Mouse (Mus musculus): ENCODE measurements around the gene Atxn1. TPM values are rescaled to one million over a fixed set of nuclear protein-coding genes. Genes with fewer than 3 reads are reported as not detected.

Atxn1 gene
- total RNA-seq, 2 experiments from 2014 or later: 32.0 to 47.0 TPM

- DNase-seq: no peak
Measured at GRCm38 (mm10) chr13:45724507-45725259, 240.1 kb downstream of the Atxn1 start.

- DNase-seq: no peak
Measured at GRCm38 (mm10) chr13:45722885-45723284, 241.9 kb downstream of the Atxn1 start.

DNA sequence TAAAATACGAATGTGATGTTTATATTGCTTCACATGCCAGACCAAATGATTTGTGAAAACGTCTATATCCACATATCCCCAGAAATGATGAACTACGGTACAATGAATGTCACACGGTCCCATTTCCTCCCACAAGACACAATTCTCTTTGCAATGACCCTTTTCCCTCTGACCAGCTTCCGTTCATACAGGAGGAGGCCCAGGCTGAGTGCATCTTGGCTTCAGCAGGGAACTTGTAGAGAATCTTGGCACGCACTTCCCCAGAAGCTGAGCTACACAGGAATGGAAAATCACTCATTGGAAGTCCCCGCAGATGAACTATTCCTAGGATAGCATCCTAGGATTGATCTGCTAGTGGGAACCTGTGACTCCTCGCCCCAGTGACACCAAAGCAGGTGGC lies 243.2 kb downstream of the Atxn1 start:
- peak; percentile 49 for DNase-seq

- DNase-seq: no peak
Measured at GRCm38 (mm10) chr13:45718850-45719249, 246.0 kb downstream of the Atxn1 start.

DNA sequence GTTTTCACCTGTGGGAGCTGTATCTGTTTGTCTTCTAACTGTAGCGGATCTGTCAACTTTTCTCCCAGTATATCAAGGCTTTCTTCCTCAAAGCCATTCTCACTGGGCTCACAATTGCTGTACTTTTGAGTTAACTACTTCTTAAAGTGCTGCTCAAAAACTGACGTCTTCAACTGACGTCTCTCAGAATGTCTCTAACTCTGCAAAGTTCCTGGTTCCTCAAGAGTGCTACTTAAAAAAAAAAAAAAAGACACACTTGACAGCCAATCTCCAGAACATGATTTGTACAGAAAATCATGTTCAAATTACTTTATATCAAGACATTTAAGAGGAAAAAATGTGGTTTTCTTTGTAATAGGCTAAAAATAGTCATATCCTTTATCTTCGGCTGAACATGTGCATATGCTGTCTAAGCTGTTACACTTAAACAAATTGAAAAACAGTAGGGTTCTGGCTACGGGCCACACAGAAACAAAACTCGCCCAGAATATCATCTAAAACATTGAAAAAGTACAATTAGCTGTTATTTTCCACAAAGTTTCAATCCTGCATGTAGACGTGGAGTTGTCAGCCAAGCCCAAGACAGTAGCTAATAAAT lies 249.1 kb downstream of the Atxn1 start:
- DNase-seq: no peak

DNA sequence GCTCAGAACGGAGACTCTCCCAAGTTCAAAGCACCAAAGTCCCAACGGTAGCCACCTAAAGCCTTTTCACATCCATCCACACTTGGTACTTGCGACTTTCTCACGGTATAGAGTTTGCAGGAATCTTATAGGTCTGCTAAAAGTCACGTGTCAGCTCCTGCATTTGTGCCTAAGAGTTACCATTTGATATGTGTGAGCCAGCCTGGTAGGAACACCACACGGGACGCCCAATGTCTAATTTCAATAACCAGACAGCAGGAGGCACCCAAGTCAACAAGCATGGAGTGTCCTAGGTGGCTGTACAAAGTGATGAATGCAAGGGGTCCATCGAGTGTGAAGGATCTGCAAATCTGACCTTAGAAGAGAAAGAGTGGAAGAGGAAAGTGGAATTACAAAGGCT lies 254.8 kb downstream of the Atxn1 start:
- DNase-seq: no peak

- no peak for DNase-seq
Measured at GRCm38 (mm10) chr13:45709402-45709801, 255.4 kb downstream of the Atxn1 start.

DNA sequence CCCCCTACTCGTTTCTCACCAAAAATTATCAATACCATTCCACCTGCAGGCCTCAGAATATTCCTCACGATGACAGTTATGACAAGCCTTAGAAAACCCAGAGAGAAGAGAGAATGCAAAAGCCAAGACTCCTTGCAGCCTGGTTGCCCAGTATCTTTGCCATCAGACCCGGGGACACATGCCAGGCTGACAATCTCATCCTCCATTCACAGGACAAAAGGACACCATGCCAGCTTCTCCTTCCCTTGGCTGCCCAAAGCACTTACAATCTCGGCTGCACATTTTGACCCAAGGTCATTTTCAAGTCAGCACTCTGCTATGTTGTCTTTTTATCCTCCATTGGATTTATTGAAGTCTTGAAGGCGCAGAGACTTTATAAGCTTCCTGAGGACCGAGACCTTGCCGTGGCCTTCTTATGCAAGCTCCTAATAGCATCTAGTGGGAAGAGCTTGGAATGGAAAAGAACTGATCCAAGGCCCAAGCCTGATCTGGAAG lies 263.5 kb downstream of the Atxn1 start:
- no peak for DNase-seq

- DNase-seq: no peak
Measured at GRCm38 (mm10) chr13:45698982-45699381, 265.8 kb downstream of the Atxn1 start.

GRCm38 (mm10) chr13:45696009-45696408 lies 268.8 kb downstream of the Atxn1 start:
- DNase-seq: no peak

- DNase-seq: no peak
Measured at GRCm38 (mm10) chr13:45694921-45695437, 269.8 kb downstream of the Atxn1 start.

GRCm38 (mm10) chr13:45693953-45694352 lies 270.9 kb downstream of the Atxn1 start:
- DNase-seq: no peak

GRCm38 (mm10) chr13:45693534-45693933 lies 271.3 kb downstream of the Atxn1 start:
- no peak for DNase-seq

DNA sequence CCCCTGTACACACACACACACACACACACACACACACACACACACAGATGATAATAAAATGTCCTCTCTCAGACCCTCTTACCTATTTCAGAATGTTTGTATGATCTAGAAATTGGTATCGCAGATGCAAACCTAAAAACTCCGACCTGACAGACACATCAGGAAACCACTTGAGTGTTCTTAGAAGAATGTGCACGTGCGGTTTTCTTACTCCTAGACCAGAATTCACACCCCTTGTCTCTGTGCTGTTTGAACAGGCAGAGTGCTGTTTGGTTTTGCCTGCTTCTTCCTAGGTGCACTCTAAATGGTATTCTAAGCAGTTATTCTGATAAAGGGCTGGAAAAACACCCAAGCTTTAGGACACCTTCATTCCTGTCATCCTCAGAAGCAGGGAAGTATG lies 271.7 kb downstream of the Atxn1 start:
- DNase-seq: no peak

GRCm38 (mm10) chr13:45692440-45692839 lies 272.4 kb downstream of the Atxn1 start:
- no peak for DNase-seq

- peak; percentile 51 for DNase-seq
Measured at GRCm38 (mm10) chr13:45690426-45690825, 274.4 kb downstream of the Atxn1 start.

DNA sequence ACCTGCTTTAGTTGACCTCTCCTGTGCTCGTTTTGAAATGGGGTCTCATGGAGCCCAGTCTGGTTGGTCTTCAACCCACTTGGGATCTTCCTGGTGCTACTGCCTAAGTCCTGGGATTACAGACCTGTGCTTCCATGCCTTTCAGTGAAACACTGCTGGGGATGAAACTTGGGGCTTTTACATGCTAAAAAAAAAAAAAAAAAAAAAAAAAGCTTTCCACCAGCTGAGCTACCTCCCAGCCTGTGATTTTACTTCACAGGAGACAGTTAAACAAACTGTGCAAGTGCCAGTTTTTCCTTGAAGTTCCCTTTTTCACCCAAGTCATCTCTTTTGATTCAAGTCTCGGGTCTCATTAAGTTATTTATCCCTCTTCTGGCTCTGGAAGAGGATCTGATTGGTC lies 275.9 kb downstream of the Atxn1 start:
- no peak for DNase-seq

- no peak for DNase-seq
Measured at GRCm38 (mm10) chr13:45687581-45687980, 277.2 kb downstream of the Atxn1 start.

GRCm38 (mm10) chr13:45686309-45686582 lies 278.6 kb downstream of the Atxn1 start:
- no peak for DNase-seq

GRCm38 (mm10) chr13:45685575-45686308 lies 279.1 kb downstream of the Atxn1 start:
- no peak for DNase-seq

DNA sequence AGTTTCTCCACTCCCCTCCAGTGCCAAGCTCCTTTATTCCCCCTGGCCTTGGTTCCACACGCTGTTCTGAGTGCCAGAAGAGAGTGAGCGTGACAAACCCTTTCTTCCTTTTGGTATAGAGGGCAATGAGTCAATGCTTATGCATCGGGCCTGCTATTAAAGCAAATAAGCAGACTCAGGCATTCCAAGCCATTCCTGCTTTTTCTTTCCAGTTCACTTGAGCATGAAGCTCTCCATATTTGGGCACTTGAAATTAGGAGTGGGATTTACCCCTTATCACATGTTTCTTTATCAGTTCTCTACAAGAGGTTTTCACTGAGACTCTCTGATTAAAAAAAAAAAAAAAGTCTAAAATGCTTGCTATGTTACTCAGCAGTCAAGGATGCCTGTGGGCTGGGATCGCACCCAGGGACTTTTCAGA lies 279.9 kb downstream of the Atxn1 start:
- DNase-seq: no peak

DNA sequence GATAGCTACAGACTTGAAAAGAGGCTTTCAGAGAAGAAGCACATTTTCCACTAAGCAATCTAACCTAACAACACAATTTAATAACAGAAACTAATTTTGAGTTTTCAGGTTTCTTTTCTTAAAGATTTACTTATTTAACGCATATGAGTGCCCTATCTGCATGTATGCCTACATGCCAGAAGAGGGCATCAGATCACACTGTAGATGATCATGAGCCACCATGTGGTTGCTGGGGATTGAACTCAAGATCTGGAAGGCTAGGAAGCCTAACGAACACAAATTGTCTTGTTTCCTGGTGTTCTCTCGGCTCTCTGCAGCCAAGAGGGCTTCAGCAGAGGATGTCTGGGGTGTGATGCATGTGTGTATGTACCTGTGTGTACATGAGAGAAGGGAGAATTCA lies 280.8 kb downstream of the Atxn1 start:
- no peak for DNase-seq

GRCm38 (mm10) chr13:45681196-45681595 lies 283.6 kb downstream of the Atxn1 start:
- DNase-seq: no peak
